Mouse (Mus musculus): ENCODE results near the gene Acadl. TPM values are rescaled to one million over a fixed set of nuclear protein-coding genes. Genes with fewer than 3 reads are reported as not detected.
A peak's percentile ranks its signal among the peaks of the same experiment; 100 is the strongest.

Gene Acadl
- polyA plus RNA-seq, 1 experiment = 36.1 TPM

- DNase-seq (ENCODE audit: extremely low spot score in 1 of 2, low spot score in 1 of 2) = no peak
Measured at GRCm38 (mm10) chr1:66839755-66840438, 23.2 kb downstream of the Acadl start.

GRCm38 (mm10) chr1:66839135-66839534 is 23.9 kb downstream of the Acadl start:
- no peak for DNase-seq (ENCODE audit: extremely low spot score in 1 of 2, low spot score in 1 of 2)

GRCm38 (mm10) chr1:66838184-66839042 is 24.7 kb downstream of the Acadl start:
- peak; percentile 37 to 92 for DNase-seq (ENCODE audit: extremely low spot score in 1 of 2, low spot score in 1 of 2)

- no peak for DNase-seq (ENCODE audit: extremely low spot score in 1 of 2, low spot score in 1 of 2)
Measured at GRCm38 (mm10) chr1:66837207-66837606, 25.9 kb downstream of the Acadl start.

GRCm38 (mm10) chr1:66832636-66833165 is 30.4 kb downstream of the Acadl start:
- DNase-seq (ENCODE audit: extremely low spot score in 1 of 2, low spot score in 1 of 2) = no peak

GRCm38 (mm10) chr1:66831824-66832600 is 31.1 kb downstream of the Acadl start:
- no peak for DNase-seq (ENCODE audit: extremely low spot score in 1 of 2, low spot score in 1 of 2)

- no peak for DNase-seq (ENCODE audit: extremely low spot score in 1 of 2, low spot score in 1 of 2)
Measured at GRCm38 (mm10) chr1:66829400-66830080, 33.5 kb downstream of the Acadl start.

- no peak for DNase-seq (ENCODE audit: extremely low spot score in 1 of 2, low spot score in 1 of 2)
Measured at GRCm38 (mm10) chr1:66821966-66822365, 41.1 kb downstream of the Acadl start.

- no peak for DNase-seq (ENCODE audit: extremely low spot score in 1 of 2, low spot score in 1 of 2)
Measured at GRCm38 (mm10) chr1:66820241-66820640, 42.8 kb downstream of the Acadl start.

- no peak for DNase-seq (ENCODE audit: extremely low spot score in 1 of 2, low spot score in 1 of 2)
Measured at GRCm38 (mm10) chr1:66817865-66818315, 45.2 kb downstream of the Acadl start.

GRCm38 (mm10) chr1:66817453-66817839 is 45.6 kb downstream of the Acadl start, which contains the start of gene Kansl1l:
Gene Kansl1l, minus strand, starts transcription at chr1:66817562.
- peak; percentile 75 to 93 for DNase-seq (ENCODE audit: extremely low spot score in 1 of 2, low spot score in 1 of 2)

GRCm38 (mm10) chr1:66816837-66817452 is 46.1 kb downstream of the Acadl start:
- DNase-seq (ENCODE audit: extremely low spot score in 1 of 2, low spot score in 1 of 2) = peak; percentile 81 to 98

GRCm38 (mm10) chr1:66815941-66816777 is 46.9 kb downstream of the Acadl start:
- peak; percentile 55 to 76 for DNase-seq (ENCODE audit: extremely low spot score in 1 of 2, low spot score in 1 of 2)

- DNase-seq (ENCODE audit: extremely low spot score in 1 of 2, low spot score in 1 of 2) = no peak
Measured at GRCm38 (mm10) chr1:66814756-66815155, 48.3 kb downstream of the Acadl start.

GRCm38 (mm10) chr1:66813191-66813590 is 49.9 kb downstream of the Acadl start:
- DNase-seq (ENCODE audit: extremely low spot score in 1 of 2, low spot score in 1 of 2) = no peak

- DNase-seq (ENCODE audit: extremely low spot score in 1 of 2, low spot score in 1 of 2) = no peak
Measured at GRCm38 (mm10) chr1:66806821-66807220, 56.3 kb downstream of the Acadl start.

GRCm38 (mm10) chr1:66805408-66805807 is 57.7 kb downstream of the Acadl start:
- no peak for DNase-seq (ENCODE audit: extremely low spot score in 1 of 2, low spot score in 1 of 2)

- DNase-seq (ENCODE audit: extremely low spot score in 1 of 2, low spot score in 1 of 2) = no peak
Measured at GRCm38 (mm10) chr1:66804710-66805109, 58.4 kb downstream of the Acadl start.

GRCm38 (mm10) chr1:66797962-66798361 is 65.1 kb downstream of the Acadl start:
- no peak for DNase-seq (ENCODE audit: extremely low spot score in 1 of 2, low spot score in 1 of 2)
